Mouse (Mus musculus): Measurements from ENCODE around the gene Akap12.
A peak's percentile ranks its signal among the peaks of the same experiment; 100 is the strongest.

Akap12 gene

DNA sequence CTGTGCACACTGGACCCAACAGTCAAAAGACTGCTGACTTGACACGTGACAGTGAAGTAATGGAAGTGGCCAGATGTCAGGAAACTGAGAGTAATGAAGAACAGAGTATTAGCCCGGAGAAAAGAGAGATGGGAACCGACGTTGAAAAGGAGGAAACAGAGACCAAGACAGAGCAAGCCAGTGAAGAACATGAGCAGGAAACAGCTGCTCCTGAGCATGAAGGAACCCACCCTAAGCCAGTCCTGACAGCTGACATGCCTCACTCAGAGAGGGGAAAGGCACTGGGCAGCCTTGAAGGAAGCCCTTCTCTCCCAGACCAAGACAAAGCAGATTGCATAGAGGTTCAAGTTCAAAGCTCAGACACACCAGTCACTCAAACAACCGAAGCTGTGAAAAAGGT lies 90.5 kb downstream of the Akap12 start:
- DNase-seq (ENCODE audit: low spot score in 2 of 2) = no peak

- DNase-seq (ENCODE audit: low spot score in 2 of 2) = no peak
These were observed 91.3 kb downstream of the Akap12 start for GRCm38 (mm10) chr10:4357435-4357834.

- DNase-seq (ENCODE audit: low spot score in 2 of 2) = no peak
These were observed 98.4 kb downstream of the Akap12 start for GRCm38 (mm10) chr10:4364618-4365017.

DNA sequence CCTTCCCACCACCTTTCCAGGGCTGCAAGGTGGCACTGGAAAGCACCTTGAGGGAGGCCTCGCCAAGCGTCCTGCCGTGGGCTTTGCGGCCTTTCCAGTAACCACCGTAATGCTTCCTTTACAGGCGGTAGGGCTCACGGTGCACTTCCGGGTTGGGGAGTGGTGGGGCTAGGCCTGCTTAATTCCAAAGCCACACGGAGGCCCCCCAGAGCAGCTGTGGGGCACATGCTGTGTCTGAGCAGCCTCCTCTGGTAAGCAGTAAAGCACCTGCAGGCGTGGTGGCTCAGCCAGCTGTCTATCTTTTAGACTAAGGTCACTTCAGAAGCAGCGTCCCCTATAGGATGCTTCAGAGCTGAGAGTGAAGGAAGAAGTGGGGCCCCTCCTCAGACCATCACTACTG lies 103.9 kb downstream of the Akap12 start:
- DNase-seq (ENCODE audit: low spot score in 2 of 2) = no peak

- no peak for DNase-seq (ENCODE audit: low spot score in 2 of 2)
These were observed 105.8 kb downstream of the Akap12 start for GRCm38 (mm10) chr10:4372011-4372410.

- DNase-seq (ENCODE audit: low spot score in 2 of 2) = no peak
These were observed 107.4 kb downstream of the Akap12 start for GRCm38 (mm10) chr10:4373558-4373957.

DNA sequence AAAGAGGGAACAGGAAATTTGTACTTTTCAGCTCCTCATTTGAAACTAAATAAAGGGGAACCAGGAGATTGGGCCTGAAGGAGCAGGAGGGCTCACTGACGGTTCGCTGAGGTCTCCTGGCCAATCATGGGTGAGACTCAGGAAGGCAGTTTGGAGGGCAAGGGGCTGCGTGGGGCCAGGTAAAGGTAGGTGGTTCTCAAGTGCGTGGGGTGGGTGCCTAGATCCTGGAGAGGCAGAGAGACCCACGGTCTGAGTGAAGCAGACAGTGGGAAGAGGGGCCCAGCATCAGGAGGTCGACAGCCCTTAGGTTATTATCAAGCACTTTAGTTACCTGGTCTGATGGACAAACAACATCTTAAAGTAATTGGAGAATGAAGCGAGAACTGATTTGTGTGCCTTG lies 108.1 kb downstream of the Akap12 start:
- no peak for DNase-seq (ENCODE audit: low spot score in 2 of 2)

DNA sequence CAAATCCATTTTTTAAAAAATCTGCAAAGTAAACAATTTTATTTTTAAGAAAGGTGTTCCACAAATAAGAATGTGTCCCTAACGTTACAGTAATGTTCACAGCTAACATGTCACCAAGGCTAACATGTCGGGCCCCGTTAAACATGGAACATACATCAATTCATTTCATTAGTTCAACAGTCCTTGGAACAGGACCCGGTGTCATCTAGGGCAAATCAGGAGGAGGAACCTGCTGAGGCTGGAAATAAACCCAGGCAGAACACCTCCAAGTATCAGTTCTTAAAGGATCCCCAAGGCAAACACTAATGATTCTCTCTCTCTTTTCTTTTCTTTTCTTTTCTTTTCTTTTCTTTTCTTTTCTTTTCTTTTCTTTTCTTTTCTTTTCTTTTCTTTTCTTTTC lies 108.6 kb downstream of the Akap12 start:
- DNase-seq (ENCODE audit: low spot score in 2 of 2) = no peak

DNA sequence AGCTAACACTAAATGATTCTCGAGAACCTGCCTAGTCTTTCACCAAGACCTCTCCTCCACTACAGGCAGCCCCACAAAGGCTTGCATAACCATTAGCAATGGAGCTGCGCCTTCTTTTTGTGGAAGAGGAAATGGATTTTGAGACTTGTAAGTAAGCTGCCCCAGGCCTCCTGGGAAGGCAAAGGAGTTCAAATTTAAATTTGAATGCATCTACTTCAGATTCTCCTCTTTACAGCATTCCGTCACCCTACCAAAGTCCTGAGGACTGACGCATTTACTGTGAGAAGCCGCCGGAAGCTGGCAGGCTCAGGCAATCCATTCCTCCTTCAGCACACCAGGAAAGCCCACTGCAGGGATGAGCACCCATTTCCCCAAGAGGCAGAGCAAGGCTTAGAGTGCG lies 109.1 kb downstream of the Akap12 start:
- no peak for DNase-seq (ENCODE audit: low spot score in 2 of 2)

DNA sequence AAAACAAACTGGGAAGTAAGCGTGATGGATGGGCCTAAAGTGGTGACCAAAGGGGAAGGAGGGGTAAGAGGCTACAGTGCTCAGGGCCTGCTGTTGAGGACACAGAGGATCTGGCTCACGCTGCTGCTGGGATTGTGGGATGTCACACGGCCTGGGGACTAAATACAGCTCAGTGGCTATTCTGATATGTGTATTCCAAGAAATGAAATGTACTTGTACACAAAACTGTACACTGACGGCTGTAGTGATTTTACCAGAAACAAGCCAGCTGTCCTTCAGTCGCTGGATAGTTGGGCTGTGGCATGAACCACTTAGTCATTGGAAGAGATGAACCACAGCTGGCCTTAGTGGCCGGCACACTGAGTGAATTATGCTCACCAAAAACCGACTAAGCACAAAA lies 110.3 kb downstream of the Akap12 start:
- DNase-seq (ENCODE audit: low spot score in 2 of 2) = no peak

DNA sequence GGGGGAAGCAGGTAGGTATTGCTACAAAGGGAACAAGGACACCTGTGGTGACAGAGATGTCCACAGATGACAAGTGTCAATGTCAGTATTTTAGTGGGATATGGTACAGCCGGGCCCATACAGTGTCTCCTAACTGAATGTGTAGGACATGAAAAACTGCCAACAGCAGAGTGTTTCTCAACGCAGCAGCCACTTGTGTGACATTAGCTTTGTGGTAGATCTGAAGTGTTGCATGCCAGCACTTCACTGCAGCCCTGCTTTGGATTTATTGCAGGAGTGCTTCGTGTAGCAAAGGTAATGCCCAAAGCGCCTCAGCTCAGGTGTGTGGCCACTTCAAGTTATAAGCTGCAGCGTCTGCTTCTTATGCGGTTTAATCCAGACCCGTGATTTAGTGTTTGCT lies 110.8 kb downstream of the Akap12 start:
- DNase-seq (ENCODE audit: low spot score in 2 of 2) = no peak

GRCm38 (mm10) chr10:4380748-4381147 lies 114.6 kb downstream of the Akap12 start:
- no peak for DNase-seq (ENCODE audit: low spot score in 2 of 2)

DNA sequence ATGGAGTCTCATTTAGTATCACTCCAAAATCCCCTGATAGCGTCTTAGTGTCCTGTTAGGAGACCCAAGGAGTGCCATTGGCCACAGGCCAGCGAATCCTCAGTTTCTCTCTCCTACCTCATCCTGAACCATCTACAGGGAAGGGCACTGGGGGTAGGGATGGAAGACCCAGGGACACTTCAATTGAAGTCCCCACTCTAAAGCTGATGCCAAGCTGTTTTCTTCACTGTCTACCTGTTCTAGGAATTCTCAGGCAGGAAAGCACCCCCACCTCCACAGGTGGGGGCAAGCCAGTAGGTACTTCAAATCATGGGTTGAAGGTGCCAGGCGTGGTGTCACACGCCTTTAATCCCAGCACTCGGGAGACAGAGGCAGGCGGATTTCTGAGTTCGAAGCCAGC lies 118.1 kb downstream of the Akap12 start:
- no peak for DNase-seq (ENCODE audit: low spot score in 2 of 2)

DNA sequence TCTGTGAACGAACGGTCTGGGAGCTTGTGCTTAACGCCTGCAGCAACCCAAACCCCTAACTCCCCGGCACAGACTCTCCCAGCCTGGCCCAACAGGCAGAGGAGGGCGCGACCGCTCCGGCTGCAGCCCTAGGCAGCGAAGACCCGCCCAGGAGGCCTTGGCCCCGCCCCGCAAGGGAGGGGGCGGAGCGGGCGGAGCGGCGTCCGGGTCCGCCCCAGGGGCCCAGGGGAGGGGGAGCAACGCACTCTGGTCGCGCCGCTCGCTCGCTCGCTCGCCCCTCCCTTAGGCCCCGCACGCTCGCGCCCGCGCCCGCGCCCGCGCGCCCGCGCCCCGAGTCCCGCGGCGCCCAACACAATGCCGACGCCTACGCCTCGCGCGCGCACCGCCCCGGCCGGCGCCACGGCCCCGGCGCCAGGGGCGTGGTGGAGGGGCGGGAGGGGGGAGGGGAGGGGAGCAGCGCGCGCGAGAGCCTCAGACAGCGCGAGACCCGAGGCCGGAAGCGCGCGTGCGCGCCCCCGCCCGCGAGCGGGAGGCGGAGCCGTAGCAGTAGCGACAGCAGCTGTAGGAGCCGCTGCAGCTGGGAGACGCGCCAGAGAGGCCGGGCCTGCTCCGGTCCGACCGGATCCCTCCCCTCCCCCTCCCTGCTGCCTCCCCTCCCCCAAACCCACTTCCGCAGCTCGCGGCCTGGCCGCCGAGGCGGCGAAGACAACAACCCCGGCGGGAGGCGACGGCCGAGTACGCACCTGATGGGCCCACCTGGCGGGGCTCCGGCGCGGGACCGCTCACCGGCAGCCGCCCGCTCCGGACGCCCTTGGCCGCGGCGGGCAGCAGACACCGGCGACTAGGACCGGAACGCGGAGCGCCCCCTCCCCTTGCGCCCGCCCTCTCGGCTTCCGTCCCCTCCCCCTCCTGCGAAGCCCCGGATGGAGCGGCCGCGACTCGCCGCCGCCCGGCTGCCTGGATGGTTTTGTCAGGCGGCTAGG lies 120.7 kb downstream of the Akap12 start:
- DNase-seq (ENCODE audit: low spot score in 2 of 2) = peak; percentile 93 to 96

GRCm38 (mm10) chr10:4387701-4388383 lies 121.7 kb downstream of the Akap12 start, which contains the start of gene Zbtb2:
Gene Zbtb2 (minus strand): TSS chr10:4388108.
- peak in 1 of 2 experiments; percentile 57 for DNase-seq (ENCODE audit: low spot score in 2 of 2)

- no peak for DNase-seq (ENCODE audit: low spot score in 2 of 2)
These were observed 122.2 kb downstream of the Akap12 start for GRCm38 (mm10) chr10:4388384-4388745.

DNA sequence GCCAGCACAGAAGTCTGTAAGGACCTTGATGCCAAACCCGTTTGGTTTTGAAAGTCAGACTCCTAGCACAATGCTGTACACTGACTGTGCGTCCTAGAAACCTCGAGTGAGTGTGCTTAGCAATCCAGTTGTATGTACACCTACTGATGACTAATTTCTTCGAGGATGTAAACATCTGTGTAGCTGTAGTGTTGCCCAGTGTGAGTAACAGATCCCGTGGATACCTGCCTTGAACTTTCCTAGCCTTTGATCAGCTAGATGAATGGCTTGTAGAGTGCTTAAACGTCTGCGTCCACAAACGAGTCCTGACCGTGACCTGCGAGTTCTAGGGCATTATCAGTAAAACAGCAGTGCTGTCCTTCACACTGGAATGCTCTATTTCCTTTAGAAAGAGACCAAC lies 122.9 kb downstream of the Akap12 start:
- DNase-seq (ENCODE audit: low spot score in 2 of 2) = no peak

DNA sequence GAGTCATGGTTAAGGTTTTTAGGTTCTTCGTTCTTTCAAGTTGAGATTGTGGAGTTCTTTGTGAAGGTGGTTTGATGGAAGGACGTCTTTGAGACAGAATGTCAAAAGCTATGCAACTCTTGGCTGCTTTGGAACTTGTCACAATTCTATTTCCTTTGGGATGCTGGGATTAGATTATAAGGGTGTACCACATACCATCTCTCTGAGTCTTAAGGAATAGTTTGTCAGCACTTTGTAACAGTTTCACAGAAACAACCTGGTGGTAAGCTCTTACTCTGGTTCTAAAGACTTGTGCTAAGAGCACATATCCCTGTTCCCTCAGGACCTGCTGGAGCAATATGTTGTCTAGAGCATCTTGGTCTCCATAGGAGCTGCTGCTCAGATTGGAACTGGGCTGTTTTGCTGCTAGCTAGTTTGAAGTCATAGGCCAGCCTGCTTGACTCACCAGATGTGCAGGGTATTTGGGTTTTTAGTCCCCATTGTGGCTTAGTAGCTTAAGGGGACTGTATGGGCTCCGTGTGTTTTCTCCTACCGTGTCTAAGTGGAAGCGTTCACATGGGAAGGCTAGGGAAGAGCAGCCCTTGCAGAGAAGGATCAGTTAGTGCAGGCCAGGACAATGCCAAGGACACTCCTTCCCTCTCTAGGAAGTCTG lies 123.4 kb downstream of the Akap12 start:
- DNase-seq (ENCODE audit: low spot score in 2 of 2) = no peak

- no peak for DNase-seq (ENCODE audit: low spot score in 2 of 2)
These were observed 124.4 kb downstream of the Akap12 start for GRCm38 (mm10) chr10:4390550-4390949.

DNA sequence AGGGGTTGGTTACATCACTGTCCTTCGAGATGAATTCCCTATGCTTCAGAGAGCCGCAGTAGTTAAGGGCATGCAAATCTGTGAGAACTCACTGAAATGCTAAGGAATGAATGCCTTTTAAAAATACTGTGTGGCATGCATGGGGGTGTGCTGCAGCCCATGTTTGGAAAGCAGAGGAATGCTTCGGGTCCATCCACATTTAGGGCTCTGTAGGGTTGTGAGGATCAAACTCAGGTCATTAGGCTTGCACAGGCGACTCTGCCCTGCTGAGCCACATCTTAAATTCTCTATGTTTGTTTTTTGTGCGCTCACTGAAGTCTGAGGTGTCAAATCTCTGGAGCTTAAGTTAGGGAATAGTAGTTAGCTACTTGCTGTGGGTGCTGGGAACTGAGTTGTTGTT lies 124.9 kb downstream of the Akap12 start:
- no peak for DNase-seq (ENCODE audit: low spot score in 2 of 2)

- DNase-seq (ENCODE audit: low spot score in 2 of 2) = no peak
These were observed 125.7 kb downstream of the Akap12 start for GRCm38 (mm10) chr10:4391851-4392250.

DNA sequence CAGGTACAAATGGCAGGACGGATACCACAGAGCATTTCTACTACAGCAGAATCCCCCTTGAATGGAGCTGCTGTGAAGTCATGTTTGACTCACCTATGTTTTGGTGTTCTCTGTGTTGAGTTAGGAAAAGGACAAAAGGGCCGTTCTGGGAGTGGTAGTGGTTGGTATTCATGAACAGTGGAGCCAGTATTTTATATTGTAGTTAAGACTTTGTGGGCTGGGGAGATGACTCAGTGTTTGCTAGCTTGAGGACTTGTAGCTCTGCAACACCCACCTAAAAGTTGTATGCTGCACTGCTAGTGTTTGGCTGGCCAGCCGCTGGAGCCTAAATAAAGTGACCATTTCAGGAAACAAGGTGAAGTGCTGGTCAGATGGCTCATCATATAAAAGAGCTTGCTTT lies 129.1 kb downstream of the Akap12 start:
- no peak for DNase-seq (ENCODE audit: low spot score in 2 of 2)

- no peak for DNase-seq (ENCODE audit: low spot score in 2 of 2)
These were observed 131.9 kb downstream of the Akap12 start for GRCm38 (mm10) chr10:4398058-4398457.

All from urinary bladder, postnatal 4 days (tissue).